Mouse (Mus musculus): ENCODE measurements around the gene Nckap5. TPM values are rescaled to one million over a fixed set of nuclear protein-coding genes. Genes with fewer than 3 reads are reported as not detected.

The Nckap5 gene
- polyA plus RNA-seq, 1 experiment from 2014 or later = 4.8 TPM

DNA sequence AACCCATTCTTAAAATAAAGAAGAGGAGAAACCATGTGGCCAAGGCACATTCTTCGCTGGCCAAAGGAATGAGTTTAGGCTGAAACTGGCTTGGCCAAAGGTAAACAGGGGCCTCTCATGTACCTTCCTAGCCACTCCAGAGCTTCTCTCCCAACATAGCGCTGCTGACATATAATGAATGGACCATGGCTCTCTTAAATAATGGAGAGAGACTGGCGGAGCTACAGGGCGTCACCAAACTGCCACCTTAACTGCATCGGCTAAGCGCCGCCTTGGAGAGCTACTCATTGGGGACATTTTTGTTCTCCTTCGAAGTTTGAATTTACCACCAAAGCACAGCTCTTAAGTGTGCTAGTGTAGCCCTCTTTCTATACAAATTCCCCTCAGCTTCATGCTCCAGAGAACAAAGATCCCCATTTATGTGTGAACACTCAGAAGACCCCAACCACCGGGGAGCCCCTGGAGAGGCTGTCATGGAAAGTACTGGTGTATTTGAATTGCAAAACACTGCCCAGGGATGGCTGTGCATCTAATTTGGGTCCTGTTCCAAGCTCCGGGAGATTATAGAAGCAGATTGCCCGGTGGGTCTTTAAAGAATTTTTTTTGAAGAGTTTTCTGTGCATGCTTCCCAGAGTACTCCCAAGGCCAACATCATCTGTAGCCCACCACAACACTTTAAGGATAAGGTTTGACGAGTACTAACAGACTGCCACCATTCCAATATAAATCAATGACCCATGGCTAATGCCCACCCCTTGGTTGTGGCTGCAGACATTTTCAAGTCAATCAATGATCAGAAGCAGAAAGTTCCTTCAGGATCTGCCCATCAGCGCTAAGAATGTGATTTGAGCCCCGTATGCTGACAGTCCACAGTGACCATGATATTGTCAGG lies 224.2 kb downstream of the Nckap5 start:
- H3K4me1 ChIP-seq = no peaks in the 10 kb centered on the region
- H3K9me3 ChIP-seq = no peaks in the 10 kb centered on the region
- no peak overlapping the region for H3K4me2 ChIP-seq
- H3K9ac ChIP-seq = no peak overlapping the region
- H3K4me3 ChIP-seq (replicated peaks) = no peak overlapping the region
- WGBS = 86% methylated on average over 14 of the region's 14 CpGs
- no peaks in the 10 kb centered on the region for H3K36me3 ChIP-seq
- no peak for ATAC-seq (ENCODE audit: insufficient read depth, low FRiP score, low read depth)
- H3K27ac ChIP-seq = no peak overlapping the region
- no peaks in the 10 kb centered on the region for H3K27me3 ChIP-seq (replicated peaks)

GRCm38 (mm10) chr1:126604551-126604950 lies 226.0 kb downstream of the Nckap5 start:
- H3K9me3 ChIP-seq = no peaks in the 10 kb centered on the region
- H3K27me3 ChIP-seq (replicated peaks) = no peaks in the 10 kb centered on the region
- 0 out of 2 replicates have a peak, but pooled peaks have one; percentile 10 for ATAC-seq (ENCODE audit: insufficient read depth, low FRiP score, low read depth)
- 59% methylated on average over 9 of the region's 9 CpGs for WGBS
- H3K4me1 ChIP-seq = no peaks in the 10 kb centered on the region
- no peaks in the 10 kb centered on the region for H3K36me3 ChIP-seq
- no peak overlapping the region for H3K4me3 ChIP-seq (replicated peaks)
- no peak overlapping the region for H3K4me2 ChIP-seq
- no peak overlapping the region for H3K27ac ChIP-seq
- H3K9ac ChIP-seq = no peak overlapping the region

- no peak overlapping the region for H3K4me3 ChIP-seq (replicated peaks)
- H3K4me1 ChIP-seq = no peaks in the 10 kb centered on the region
- H3K9ac ChIP-seq = no peak overlapping the region
- 74% methylated on average over 7 of the region's 7 CpGs for WGBS
- H3K9me3 ChIP-seq = no peaks in the 10 kb centered on the region
- no peak overlapping the region for H3K4me2 ChIP-seq
- H3K27me3 ChIP-seq (replicated peaks) = no peaks in the 10 kb centered on the region
- H3K36me3 ChIP-seq = no peaks in the 10 kb centered on the region
- H3K27ac ChIP-seq = no peak overlapping the region
- ATAC-seq (ENCODE audit: insufficient read depth, low FRiP score, low read depth) = no peak
Measured at GRCm38 (mm10) chr1:126603771-126604515, 226.7 kb downstream of the Nckap5 start.

DNA sequence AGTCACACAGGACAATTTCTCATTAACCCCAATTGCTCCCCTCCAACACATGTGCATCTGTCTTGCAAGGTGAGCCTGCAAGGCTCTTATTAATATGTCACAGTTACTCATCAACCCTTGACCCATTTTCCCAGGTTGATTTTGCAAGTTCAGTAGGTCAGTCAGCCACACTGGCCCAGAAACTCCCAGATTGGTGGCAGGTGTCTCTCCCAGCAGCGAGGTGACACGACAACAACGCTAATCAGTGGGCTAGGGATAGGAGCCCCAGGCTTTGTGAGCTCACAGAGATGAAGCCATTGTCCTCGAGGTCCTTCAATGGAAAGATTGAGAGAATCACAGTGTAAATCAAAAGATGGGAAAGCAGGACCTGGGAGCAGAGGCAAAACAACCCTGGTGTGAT lies 230.0 kb downstream of the Nckap5 start:
- WGBS = 73% methylated on average over 4 of the region's 4 CpGs
- H3K4me2 ChIP-seq = no peak overlapping the region

GRCm38 (mm10) chr1:126597376-126597775 lies 233.2 kb downstream of the Nckap5 start:
- H3K27ac ChIP-seq = no peak overlapping the region
- 31% methylated on average over 3 of the region's 3 CpGs for WGBS

More for the DNA sequence above, 230.0 kb downstream of the Nckap5 start:
- Histone ChIP-seq H3K27me3 (replicated peaks) (no peaks in the 10 kb centered on the region), H3K9ac (no peak overlapping the region), H3K9me3 (no peaks in the 10 kb centered on the region), H3K4me1 (0 out of 2 replicates have a peak, but pooled peaks cover 3% of the 10 kb centered on the region), H3K4me3 (replicated peaks) (no peak overlapping the region), H3K27ac (no peak overlapping the region), H3K36me3 (no peaks in the 10 kb centered on the region)
- no peak for ATAC-seq (ENCODE audit: insufficient read depth, low FRiP score, low read depth)

GRCm38 (mm10) chr1:126594796-126595195 lies 235.8 kb downstream of the Nckap5 start:
- Histone ChIP-seq H3K9ac (no peak overlapping the region), H3K4me1 (peaks cover 11% of the 10 kb centered on the region), H3K4me3 (replicated peaks) (no peak overlapping the region), H3K36me3 (no peaks in the 10 kb centered on the region), H3K27me3 (replicated peaks) (no peaks in the 10 kb centered on the region), H3K9me3 (no peaks in the 10 kb centered on the region), H3K4me2 (no peak overlapping the region), H3K27ac (no peak overlapping the region)
- ATAC-seq (ENCODE audit: insufficient read depth, low FRiP score, low read depth) = no peak
- WGBS = 51% methylated on average over 3 of the region's 3 CpGs

More at GRCm38 (mm10) chr1:126597376-126597775, 233.2 kb downstream of the Nckap5 start:
- H3K9me3 ChIP-seq = no peaks in the 10 kb centered on the region
- H3K4me1 ChIP-seq = peaks cover 11% of the 10 kb centered on the region
- no peaks in the 10 kb centered on the region for H3K27me3 ChIP-seq (replicated peaks)
- no peak overlapping the region for H3K4me2 ChIP-seq
- H3K36me3 ChIP-seq = no peaks in the 10 kb centered on the region
- ATAC-seq (ENCODE audit: insufficient read depth, low FRiP score, low read depth) = no peak
- no peak overlapping the region for H3K9ac ChIP-seq
- no peak overlapping the region for H3K4me3 ChIP-seq (replicated peaks)

GRCm38 (mm10) chr1:126593044-126593805 lies 237.4 kb downstream of the Nckap5 start:
- Histone ChIP-seq H3K27me3 (replicated peaks) (no peaks in the 10 kb centered on the region), H3K4me3 (replicated peaks) (no peak overlapping the region), H3K36me3 (no peaks in the 10 kb centered on the region), H3K27ac (no peak overlapping the region; the same call in 1 of the 2 replicates), H3K4me1 (peaks cover 11% of the 10 kb centered on the region), H3K9ac (no peak overlapping the region), H3K4me2 (no peak overlapping the region), H3K9me3 (no peaks in the 10 kb centered on the region)
- 37% methylated on average over 7 of the region's 7 CpGs for WGBS
- ATAC-seq (ENCODE audit: insufficient read depth, low FRiP score, low read depth) = peak; percentile 57; the same call in 1 of the 2 replicates

DNA sequence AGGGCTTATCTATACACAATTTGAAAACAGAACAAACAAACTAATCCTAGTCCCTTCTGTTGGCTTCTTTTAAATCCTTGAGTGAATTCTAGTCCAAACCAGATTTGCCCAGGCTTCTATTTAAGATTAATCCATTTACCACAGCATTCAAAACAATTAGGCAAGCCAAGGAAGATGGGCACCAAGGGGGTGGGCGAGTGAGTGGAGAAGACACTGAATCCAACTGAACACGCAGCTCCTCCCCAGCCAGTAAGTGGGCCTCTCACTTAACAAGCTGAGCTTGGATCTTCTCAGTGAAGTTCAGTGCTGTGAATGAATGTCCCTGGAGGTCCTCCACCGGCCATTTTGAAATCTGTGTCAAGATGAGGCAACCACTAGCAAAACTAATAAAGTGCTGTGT lies 239.7 kb downstream of the Nckap5 start:
- no peaks in the 10 kb centered on the region for H3K36me3 ChIP-seq
- no peak overlapping the region for H3K4me2 ChIP-seq
- no peaks in the 10 kb centered on the region for H3K27me3 ChIP-seq (replicated peaks)
- no peaks in the 10 kb centered on the region for H3K9me3 ChIP-seq
- no peak overlapping the region for H3K9ac ChIP-seq
- H3K4me1 ChIP-seq = peaks cover 8% of the 10 kb centered on the region
- no peak overlapping the region for H3K4me3 ChIP-seq (replicated peaks)
- 66% methylated on average over 3 of the region's 3 CpGs for WGBS
- H3K27ac ChIP-seq = peak overlapping the region; percentile 38; the same call in 1 of the 2 replicates
- no peak for ATAC-seq (ENCODE audit: insufficient read depth, low FRiP score, low read depth)

DNA sequence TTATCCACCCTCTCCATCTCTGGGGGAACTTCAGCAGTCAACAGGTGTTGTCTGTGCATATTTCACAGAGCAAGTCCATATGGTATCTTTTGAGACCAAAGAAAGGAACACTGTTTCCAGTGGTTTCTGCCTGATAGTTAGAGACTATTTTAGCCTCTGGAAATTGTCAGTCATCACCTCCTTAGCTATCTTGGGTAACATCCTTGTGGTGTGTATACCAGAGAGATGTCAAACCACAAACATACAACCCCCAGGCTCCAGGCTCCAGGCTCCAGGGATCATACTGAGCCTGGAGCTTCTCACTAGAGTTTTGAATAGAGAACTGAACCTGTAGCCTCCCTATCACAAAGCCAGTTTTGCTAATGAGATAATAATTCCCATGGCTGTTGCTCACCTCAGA lies 252.4 kb downstream of the Nckap5 start:
- H3K4me2 ChIP-seq = no peak overlapping the region
- H3K4me3 ChIP-seq (replicated peaks) = no peak overlapping the region
- H3K4me1 ChIP-seq = no peaks in the 10 kb centered on the region
- H3K9me3 ChIP-seq = no peaks in the 10 kb centered on the region
- no peak overlapping the region for H3K27ac ChIP-seq
- H3K27me3 ChIP-seq (replicated peaks) = no peaks in the 10 kb centered on the region
- ATAC-seq (ENCODE audit: insufficient read depth, low FRiP score, low read depth) = no peak
- no peaks in the 10 kb centered on the region for H3K36me3 ChIP-seq
- no peak overlapping the region for H3K9ac ChIP-seq

- no peaks in the 10 kb centered on the region for H3K9me3 ChIP-seq
- no peak for ATAC-seq (ENCODE audit: insufficient read depth, low FRiP score, low read depth)
- H3K4me1 ChIP-seq = no peaks in the 10 kb centered on the region
- no peaks in the 10 kb centered on the region for H3K27me3 ChIP-seq (replicated peaks)
- no peaks in the 10 kb centered on the region for H3K36me3 ChIP-seq
- H3K4me2 ChIP-seq = no peak overlapping the region
- H3K9ac ChIP-seq = no peak overlapping the region
- 84% methylated on average over 9 of the region's 9 CpGs for WGBS
- no peak overlapping the region for H3K27ac ChIP-seq
- H3K4me3 ChIP-seq (replicated peaks) = no peak overlapping the region
Measured at GRCm38 (mm10) chr1:126574295-126574694, 256.3 kb downstream of the Nckap5 start.

DNA sequence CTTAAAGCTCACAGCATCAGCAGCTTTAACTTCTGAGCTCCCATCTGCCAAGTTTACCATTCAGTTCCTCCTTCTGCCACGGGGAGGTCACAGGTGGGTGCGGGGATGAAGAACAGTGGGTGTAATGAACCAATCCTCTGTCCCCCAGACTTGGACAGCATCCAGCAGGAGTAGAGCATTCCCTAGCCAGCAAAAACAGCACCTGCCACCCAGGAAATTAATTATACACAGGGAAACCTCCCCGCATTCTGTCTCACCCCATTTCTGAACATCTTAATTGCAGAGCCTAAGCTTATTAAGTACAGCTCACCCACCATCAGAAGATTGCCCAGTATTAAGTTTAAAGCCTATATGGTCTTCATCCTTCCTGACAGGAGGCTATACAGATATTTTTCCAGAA lies 256.9 kb downstream of the Nckap5 start:
- ATAC-seq (ENCODE audit: insufficient read depth, low FRiP score, low read depth) = no peak
- no peak overlapping the region for H3K27ac ChIP-seq
- WGBS = 42% methylated on average over 3 of the region's 3 CpGs

More for the DNA sequence above, 256.9 kb downstream of the Nckap5 start:
- H3K27me3 ChIP-seq (replicated peaks) = no peaks in the 10 kb centered on the region
- H3K9me3 ChIP-seq = no peaks in the 10 kb centered on the region
- H3K4me3 ChIP-seq (replicated peaks) = no peak overlapping the region
- H3K36me3 ChIP-seq = no peaks in the 10 kb centered on the region
- no peak overlapping the region for H3K4me2 ChIP-seq
- H3K9ac ChIP-seq = no peak overlapping the region
- H3K4me1 ChIP-seq = no peaks in the 10 kb centered on the region
